Mouse (Mus musculus): ENCODE results near the gene Ndufa12. TPM values are rescaled to one million over a fixed set of nuclear protein-coding genes. Genes with fewer than 3 reads are reported as not detected.

The Ndufa12 gene
- polyA plus RNA-seq, 1 experiment from 2014 or later: 361 TPM

GRCm38 (mm10) chr10:94241346-94241745 lies 42.8 kb downstream of the Ndufa12 start:
- H3K9me3 ChIP-seq: no peaks in the 10 kb centered on the region; the same call in 1 of the 2 replicates
- H3K27ac ChIP-seq: no peak overlapping the region
- H3K27me3 ChIP-seq: no peaks in the 10 kb centered on the region
- no peaks in the 10 kb centered on the region for H3K4me1 ChIP-seq (replicated peaks)
- WGBS: 55% methylated on average over 2 of the region's 2 CpGs
- H3K9ac ChIP-seq: no peak overlapping the region
- H3K4me3 ChIP-seq: no peak overlapping the region
- H3K4me2 ChIP-seq: no peak overlapping the region
- ATAC-seq (ENCODE audit: low FRiP score): no peak
- no peaks in the 10 kb centered on the region for H3K36me3 ChIP-seq

GRCm38 (mm10) chr10:94247748-94248349 lies 49.3 kb downstream of the Ndufa12 start:
- no peaks in the 10 kb centered on the region for H3K36me3 ChIP-seq
- ATAC-seq (ENCODE audit: low FRiP score): no peak
- 94% methylated on average over 7 of the region's 7 CpGs for WGBS

DNA sequence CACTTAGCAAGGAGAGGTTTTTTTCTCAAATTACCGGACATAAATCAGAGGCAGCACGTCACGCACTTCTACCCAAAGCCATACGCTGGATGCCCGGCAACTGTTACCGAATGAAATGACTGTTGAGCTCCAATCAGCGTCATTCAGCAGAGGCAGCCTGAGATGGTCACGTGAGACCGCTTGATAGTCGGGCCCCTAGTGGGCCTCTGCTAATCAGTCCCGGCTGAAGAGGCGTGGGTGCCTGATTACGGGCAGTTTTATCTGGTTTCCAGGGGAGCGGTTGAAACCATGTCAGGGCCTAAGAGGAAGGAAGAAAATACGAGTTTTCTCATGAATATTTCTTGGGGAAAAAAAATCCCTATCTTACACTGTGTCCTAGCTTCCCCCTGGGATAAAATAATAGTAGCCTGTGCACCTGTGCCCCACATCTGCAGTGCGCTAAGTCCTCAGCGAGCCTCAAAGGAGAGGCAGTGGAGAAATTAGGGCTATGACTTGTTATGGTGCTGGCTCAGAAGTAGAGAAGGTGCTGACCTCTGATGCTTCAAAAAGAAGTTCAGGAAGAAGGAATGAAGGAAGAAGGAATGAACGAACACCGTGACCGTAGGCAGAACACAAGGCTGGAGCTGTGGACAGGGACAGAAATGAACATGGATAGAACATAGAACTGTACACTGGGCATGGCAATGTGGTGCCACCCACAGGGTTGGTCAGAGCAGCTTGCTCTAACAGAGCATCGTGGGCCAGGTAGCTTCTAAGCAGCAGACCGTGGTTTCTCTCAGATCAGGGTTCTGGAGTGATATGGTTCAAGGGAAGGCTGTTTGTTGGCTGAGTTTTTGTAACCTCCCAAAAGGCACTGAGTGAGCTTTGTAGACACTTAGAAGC lies 51.3 kb downstream of the Ndufa12 start:
- 0 out of 2 replicates have a peak overlapping the region, but pooled peaks have one; percentile 4 for H3K4me3 ChIP-seq
- ATAC-seq (ENCODE audit: low FRiP score): peak; percentile 85
- 35% methylated on average over 22 of the region's 22 CpGs for WGBS
- peaks cover 13% of the 10 kb centered on the region for H3K4me1 ChIP-seq (replicated peaks)
- H3K27me3 ChIP-seq: no peaks in the 10 kb centered on the region
- H3K36me3 ChIP-seq: no peaks in the 10 kb centered on the region
- H3K4me2 ChIP-seq: peak overlapping the region; percentile 41
- H3K9ac ChIP-seq: no peak overlapping the region
- peak overlapping the region; percentile 42; the same call in 1 of the 2 replicates for H3K27ac ChIP-seq
- no peaks in the 10 kb centered on the region for H3K9me3 ChIP-seq

More at GRCm38 (mm10) chr10:94247748-94248349, 49.3 kb downstream of the Ndufa12 start:
- Histone ChIP-seq H3K4me1 (replicated peaks) (peaks cover 13% of the 10 kb centered on the region), H3K27me3 (no peaks in the 10 kb centered on the region), H3K4me2 (no peak overlapping the region), H3K9me3 (no peaks in the 10 kb centered on the region), H3K27ac (no peak overlapping the region), H3K4me3 (no peak overlapping the region), H3K9ac (no peak overlapping the region)

- H3K9me3 ChIP-seq: no peaks in the 10 kb centered on the region
- H3K9ac ChIP-seq: no peak overlapping the region
- no peak for ATAC-seq (ENCODE audit: low FRiP score)
- H3K4me3 ChIP-seq: no peak overlapping the region
- peaks cover 13% of the 10 kb centered on the region for H3K4me1 ChIP-seq (replicated peaks)
- H3K4me2 ChIP-seq: no peak overlapping the region
- no peak overlapping the region for H3K27ac ChIP-seq
- no peaks in the 10 kb centered on the region for H3K27me3 ChIP-seq
- no peaks in the 10 kb centered on the region for H3K36me3 ChIP-seq
- WGBS: 71% methylated on average over 17 of the region's 17 CpGs
These were observed 54.8 kb downstream of the Ndufa12 start for GRCm38 (mm10) chr10:94253260-94253807.

- 73% methylated on average over 3 of the region's 3 CpGs for WGBS
- Histone ChIP-seq H3K4me3 (no peak overlapping the region), H3K36me3 (no peaks in the 10 kb centered on the region), H3K9ac (no peak overlapping the region), H3K27me3 (no peaks in the 10 kb centered on the region), H3K27ac (no peak overlapping the region), H3K4me2 (no peak overlapping the region), H3K4me1 (replicated peaks) (peaks cover 6% of the 10 kb centered on the region), H3K9me3 (no peaks in the 10 kb centered on the region)
- no peak for ATAC-seq (ENCODE audit: low FRiP score)
These were observed 56.2 kb downstream of the Ndufa12 start for GRCm38 (mm10) chr10:94254766-94255165.

- Histone ChIP-seq H3K4me2 (no peak overlapping the region), H3K4me3 (no peak overlapping the region), H3K27me3 (no peaks in the 10 kb centered on the region), H3K9ac (no peak overlapping the region), H3K36me3 (no peaks in the 10 kb centered on the region), H3K9me3 (no peaks in the 10 kb centered on the region), H3K27ac (no peak overlapping the region), H3K4me1 (replicated peaks) (no peaks in the 10 kb centered on the region; the same call in 1 of the 2 replicates)
- no peak for ATAC-seq (ENCODE audit: low FRiP score)
- WGBS: 50% methylated on average over 6 of the region's 6 CpGs
These were observed 57.2 kb downstream of the Ndufa12 start for GRCm38 (mm10) chr10:94255744-94256143.

DNA sequence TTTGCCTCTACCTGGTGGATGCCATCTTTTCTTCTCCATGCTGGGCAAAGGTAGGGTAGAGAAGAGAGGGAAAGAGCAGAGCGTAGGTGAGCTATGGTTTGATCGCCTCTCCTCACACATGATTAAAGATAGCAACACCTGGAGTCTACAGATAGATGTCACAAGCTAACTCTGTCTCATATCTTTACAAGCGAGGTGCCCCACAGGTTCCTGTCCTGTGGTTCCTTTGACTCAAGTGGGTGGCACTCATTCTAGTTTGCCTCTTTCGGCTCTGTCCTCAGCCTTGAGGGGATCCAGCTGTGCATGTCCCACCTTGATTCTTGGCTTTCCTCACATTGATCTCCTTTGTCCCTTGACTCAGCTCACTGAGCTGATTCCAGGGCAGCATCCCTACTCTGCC lies 58.0 kb downstream of the Ndufa12 start:
- 88% methylated on average over 4 of the region's 4 CpGs for WGBS

DNA sequence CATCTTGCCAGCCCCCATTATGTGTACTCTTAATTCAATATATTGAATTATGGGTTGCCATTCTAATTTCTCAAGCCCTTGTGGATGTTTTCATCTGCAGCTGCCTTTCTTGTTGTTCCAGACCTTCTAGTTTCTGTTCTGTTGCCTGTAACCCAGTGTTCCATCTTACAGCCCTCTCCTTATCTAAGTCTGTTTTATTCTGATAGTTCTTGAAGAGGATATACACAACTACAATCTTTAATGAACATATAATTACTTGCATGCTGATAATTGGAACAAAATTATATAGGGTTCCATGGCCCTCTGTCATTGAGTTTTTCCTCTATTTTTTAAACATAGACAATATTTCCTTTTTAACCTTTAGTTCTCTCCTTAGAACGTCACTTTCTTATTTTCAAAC lies 62.0 kb downstream of the Ndufa12 start:
- WGBS: 87% methylated on average over 1 of the region's 1 CpGs
- Histone ChIP-seq H3K4me3 (no peak overlapping the region), H3K4me1 (replicated peaks) (peaks cover under 1% of the 10 kb centered on the region; the same call in 1 of the 2 replicates), H3K27me3 (no peaks in the 10 kb centered on the region), H3K9me3 (no peaks in the 10 kb centered on the region), H3K9ac (no peak overlapping the region), H3K4me2 (no peak overlapping the region), H3K27ac (no peak overlapping the region), H3K36me3 (no peaks in the 10 kb centered on the region)
- no peak for ATAC-seq (ENCODE audit: low FRiP score)

More for the DNA sequence above, 58.0 kb downstream of the Ndufa12 start:
- no peak overlapping the region for H3K27ac ChIP-seq
- ATAC-seq (ENCODE audit: low FRiP score): no peak
- H3K4me2 ChIP-seq: no peak overlapping the region
- no peak overlapping the region for H3K4me3 ChIP-seq
- H3K4me1 ChIP-seq (replicated peaks): no peaks in the 10 kb centered on the region; the same call in 1 of the 2 replicates
- H3K36me3 ChIP-seq: no peaks in the 10 kb centered on the region
- no peaks in the 10 kb centered on the region for H3K27me3 ChIP-seq
- no peaks in the 10 kb centered on the region for H3K9me3 ChIP-seq
- no peak overlapping the region for H3K9ac ChIP-seq

GRCm38 (mm10) chr10:94262646-94263045 lies 64.1 kb downstream of the Ndufa12 start:
- no peak for ATAC-seq (ENCODE audit: low FRiP score)
- 95% methylated on average over 13 of the region's 13 CpGs for WGBS
- no peak overlapping the region for H3K9ac ChIP-seq

GRCm38 (mm10) chr10:94263211-94263610 lies 64.7 kb downstream of the Ndufa12 start:
- Histone ChIP-seq H3K36me3 (no peaks in the 10 kb centered on the region), H3K4me2 (no peak overlapping the region), H3K27ac (no peak overlapping the region), H3K9me3 (no peaks in the 10 kb centered on the region), H3K4me3 (no peak overlapping the region), H3K27me3 (no peaks in the 10 kb centered on the region), H3K4me1 (replicated peaks) (peaks cover 9% of the 10 kb centered on the region), H3K9ac (no peak overlapping the region)
- WGBS: 81% methylated on average over 3 of the region's 3 CpGs
- no peak for ATAC-seq (ENCODE audit: low FRiP score)

More at GRCm38 (mm10) chr10:94262646-94263045, 64.1 kb downstream of the Ndufa12 start:
- Histone ChIP-seq H3K27me3 (no peaks in the 10 kb centered on the region), H3K4me1 (replicated peaks) (peaks cover 9% of the 10 kb centered on the region), H3K4me3 (no peak overlapping the region), H3K27ac (no peak overlapping the region), H3K36me3 (no peaks in the 10 kb centered on the region), H3K9me3 (no peaks in the 10 kb centered on the region), H3K4me2 (no peak overlapping the region)

DNA sequence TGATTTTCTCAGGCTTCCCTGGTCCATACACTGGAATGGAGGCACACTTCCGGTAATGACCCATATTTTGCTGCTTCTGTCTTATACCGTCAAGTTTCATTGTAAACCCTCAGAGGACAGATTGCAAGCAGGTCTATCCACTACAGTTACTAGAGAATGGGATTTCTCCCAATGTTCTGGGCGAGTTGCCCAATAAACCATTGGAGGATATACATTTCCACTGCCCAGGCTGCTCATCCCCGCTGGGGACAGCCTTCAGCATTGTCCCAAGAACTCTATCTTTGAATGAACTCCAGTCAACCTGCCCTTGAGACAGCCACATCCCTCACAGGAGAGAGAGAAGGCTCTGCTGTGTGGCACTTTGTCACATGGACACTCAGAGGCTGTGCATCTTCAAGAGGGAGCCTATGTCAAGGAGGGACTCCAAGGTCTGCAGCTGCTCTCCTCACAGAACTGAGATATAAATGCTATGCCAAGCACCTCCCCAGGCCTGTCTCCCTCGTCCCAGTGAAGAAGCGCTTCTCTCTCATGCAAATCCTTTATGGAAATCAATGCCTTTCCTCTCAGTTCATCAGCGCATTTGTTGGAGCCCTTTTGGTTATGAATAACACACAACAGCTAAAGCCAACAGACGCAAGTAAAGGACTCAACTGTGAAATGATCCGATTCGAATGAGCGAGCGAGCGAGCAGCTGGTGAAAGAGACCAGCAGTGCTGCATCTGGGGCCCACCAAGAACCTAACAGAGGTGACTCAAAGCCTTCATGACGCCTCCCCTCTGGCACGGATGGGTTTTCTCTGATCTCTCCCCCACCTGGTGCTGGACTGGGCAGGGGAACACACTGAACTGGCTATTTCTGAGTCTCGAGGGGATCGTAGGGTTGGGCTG lies 67.4 kb downstream of the Ndufa12 start:
- H3K27me3 ChIP-seq: no peaks in the 10 kb centered on the region
- WGBS: 54% methylated on average over 17 of the region's 17 CpGs
- H3K27ac ChIP-seq: peak overlapping the region; percentile 69
- H3K9me3 ChIP-seq: no peaks in the 10 kb centered on the region
- no peak overlapping the region for H3K4me3 ChIP-seq
- no peak overlapping the region for H3K4me2 ChIP-seq
- no peak overlapping the region for H3K9ac ChIP-seq
- ATAC-seq (ENCODE audit: low FRiP score): peak; percentile 46
- H3K4me1 ChIP-seq (replicated peaks): peaks cover 11% of the 10 kb centered on the region
- H3K36me3 ChIP-seq: no peaks in the 10 kb centered on the region
